Mouse (Mus musculus) testis, adult 2 months (tissue): ENCODE data around the gene Nisch. TPM values are rescaled to one million over a fixed set of nuclear protein-coding genes. Genes with fewer than 3 reads are reported as not detected.

ENCODE experiments used
- H3K27ac ChIP-seq: fragments of 200-500 bp; 2 replicates; pipeline ENCODE4 v1.5.1; 2012; ENCODE audit warnings: low read depth, low read length; ENCODE audit not compliant: control insufficient read depth, insufficient read depth
- H3K27me3 ChIP-seq: fragments of 200-500 bp; 2 replicates; pipeline ENCODE4 v1.6.1; 2012; ENCODE audit warnings: mild to moderate bottlenecking, low read length, moderate library complexity; ENCODE audit not compliant: control insufficient read depth, insufficient read depth
- H3K36me3 ChIP-seq: fragments of 200-500 bp; 2 replicates; pipeline ENCODE4 v1.6.1; 2012; ENCODE audit warnings: mild to moderate bottlenecking, low read length; ENCODE audit not compliant: control insufficient read depth, insufficient read depth
- H3K4me1 ChIP-seq: fragments of 200-500 bp; 2 replicates; pipeline ENCODE4 v1.6.1; 2012; ENCODE audit warnings: low read length; ENCODE audit not compliant: control insufficient read depth, insufficient read depth
- H3K4me3 ChIP-seq: fragments of 200-500 bp; 2 replicates; pipeline ENCODE4 v1.5.1; 2012; ENCODE audit warnings: low read depth, mild to moderate bottlenecking, low read length, moderate library complexity, mixed read lengths; ENCODE audit not compliant: control insufficient read depth
- CTCF ChIP-seq: fragments of 200-500 bp; IDR thresholded peaks from 2 replicates; pipeline ENCODE4 v1.5.1; 2012; ENCODE audit warnings: low read depth, mild to moderate bottlenecking, inconsistent platforms, low read length, moderate library complexity; ENCODE audit not compliant: control insufficient read depth, insufficient read depth, insufficient replicate concordance
- POLR2A ChIP-seq: fragments of 200-500 bp; IDR thresholded peaks from 2 replicates; pipeline ENCODE4 v1.6.1; 2012; ENCODE audit warnings: low read depth, mild to moderate bottlenecking, inconsistent platforms, low read length, moderate library complexity; ENCODE audit not compliant: control insufficient read depth
- polyA plus RNA-seq: library from polyadenylated mRNA; depleted of rRNA; stranded (reverse); fragments of >200 nt; gene quantifications from 2 replicates; pipeline ENCODE4 v1.2.3, GENCODE M21; 2012

The Nisch gene
- polyA plus RNA-seq, 1 experiment = 62.1 TPM

- H3K27me3 ChIP-seq = no peaks in the 10 kb centered on the region
- H3K36me3 ChIP-seq = no peaks in the 10 kb centered on the region
- no peak overlapping the region; the same call in 1 of the 2 replicates for H3K27ac ChIP-seq
- no peak for TF ChIP-seq POLR2A
- TF ChIP-seq CTCF = no peak
- H3K4me1 ChIP-seq = no peaks in the 10 kb centered on the region
- H3K4me3 ChIP-seq = no peak overlapping the region
Measured at GRCm38 (mm10) chr14:31189348-31189747, 27.4 kb downstream of the Nisch start.

GRCm38 (mm10) chr14:31188771-31189181, 28.0 kb downstream of the Nisch start:
- Histone ChIP-seq H3K4me3 (no peak overlapping the region), H3K4me1 (no peaks in the 10 kb centered on the region), H3K27ac (no peak overlapping the region; the same call in 1 of the 2 replicates), H3K27me3 (no peaks in the 10 kb centered on the region), H3K36me3 (no peaks in the 10 kb centered on the region)
- TF ChIP-seq POLR2A (no peak), CTCF (no peak)

GRCm38 (mm10) chr14:31186656-31187055, 30.1 kb downstream of the Nisch start:
- no peak overlapping the region for H3K27ac ChIP-seq
- no peaks in the 10 kb centered on the region for H3K27me3 ChIP-seq
- no peak for TF ChIP-seq CTCF
- TF ChIP-seq POLR2A = no peak
- no peaks in the 10 kb centered on the region for H3K36me3 ChIP-seq
- H3K4me1 ChIP-seq = no peaks in the 10 kb centered on the region; the same call in 1 of the 2 replicates
- no peak overlapping the region for H3K4me3 ChIP-seq

- Histone ChIP-seq H3K27me3 (no peaks in the 10 kb centered on the region), H3K4me3 (no peak overlapping the region), H3K27ac (no peak overlapping the region), H3K4me1 (no peaks in the 10 kb centered on the region; the same call in 1 of the 2 replicates), H3K36me3 (no peaks in the 10 kb centered on the region)
- TF ChIP-seq CTCF (no peak), POLR2A (no peak)
Measured at GRCm38 (mm10) chr14:31184195-31184594, 32.6 kb downstream of the Nisch start.

GRCm38 (mm10) chr14:31183541-31183940, 33.2 kb downstream of the Nisch start:
- H3K4me3 ChIP-seq = no peak overlapping the region
- no peaks in the 10 kb centered on the region for H3K36me3 ChIP-seq
- H3K27me3 ChIP-seq = no peaks in the 10 kb centered on the region
- H3K4me1 ChIP-seq = no peaks in the 10 kb centered on the region; the same call in 1 of the 2 replicates
- no peak overlapping the region for H3K27ac ChIP-seq
- no peak for TF ChIP-seq CTCF
- no peak for TF ChIP-seq POLR2A

GRCm38 (mm10) chr14:31182786-31183290, 33.9 kb downstream of the Nisch start:
- Histone ChIP-seq H3K36me3 (no peaks in the 10 kb centered on the region), H3K4me3 (no peak overlapping the region), H3K4me1 (no peaks in the 10 kb centered on the region; the same call in 1 of the 2 replicates), H3K27ac (no peak overlapping the region), H3K27me3 (no peaks in the 10 kb centered on the region)
- TF ChIP-seq POLR2A = no peak
- no peak for TF ChIP-seq CTCF

- Histone ChIP-seq H3K36me3 (no peaks in the 10 kb centered on the region), H3K27me3 (no peaks in the 10 kb centered on the region), H3K4me1 (no peaks in the 10 kb centered on the region; the same call in 1 of the 2 replicates), H3K4me3 (no peak overlapping the region), H3K27ac (no peak overlapping the region; the same call in 1 of the 2 replicates)
- TF ChIP-seq CTCF (no peak), POLR2A (no peak)
Measured at GRCm38 (mm10) chr14:31181512-31181911, 35.2 kb downstream of the Nisch start.
